Mouse (Mus musculus) telencephalon, adult 2 months (tissue): ENCODE results near the gene Adipoq.
"Not testable (repeated sequence)": the region's sequence is repeated elsewhere in the genome, so short reads cannot be mapped to it uniquely, and the experiment has no call there.

ENCODE experiments used
- DNase-seq: peaks from one replicate; pipeline ENCODE4 v3.0.0-alpha.2; 2011; ENCODE audit warnings: low read depth, low spot score

Gene Adipoq

GRCm38 (mm10) chr16:23159749-23160148, 13.4 kb downstream of the Adipoq start:
- DNase-seq: no peak

GRCm38 (mm10) chr16:23162116-23162515, 15.8 kb downstream of the Adipoq start:
- DNase-seq: no peak

- no peak for DNase-seq
Measured at GRCm38 (mm10) chr16:23164443-23164842, 18.1 kb downstream of the Adipoq start.

GRCm38 (mm10) chr16:23165441-23165840, 19.1 kb downstream of the Adipoq start:
- DNase-seq: no peak

- DNase-seq: no peak
Measured at GRCm38 (mm10) chr16:23166646-23167045, 20.3 kb downstream of the Adipoq start.

- no peak for DNase-seq
Measured at GRCm38 (mm10) chr16:23167079-23167478, 20.7 kb downstream of the Adipoq start.

GRCm38 (mm10) chr16:23170813-23171212, 24.5 kb downstream of the Adipoq start:
- DNase-seq: no peak

GRCm38 (mm10) chr16:23173904-23174303, 27.6 kb downstream of the Adipoq start:
- DNase-seq: no peak

- DNase-seq: no peak
Measured at GRCm38 (mm10) chr16:23174855-23175254, 28.5 kb downstream of the Adipoq start.

- DNase-seq: no peak
Measured at GRCm38 (mm10) chr16:23175956-23176355, 29.6 kb downstream of the Adipoq start.

- no peak for DNase-seq
Measured at GRCm38 (mm10) chr16:23177856-23178255, 31.5 kb downstream of the Adipoq start.

GRCm38 (mm10) chr16:23178796-23179195, 32.5 kb downstream of the Adipoq start:
- DNase-seq: no peak

- DNase-seq: not testable (repeated sequence)
Measured at GRCm38 (mm10) chr16:23179436-23179835, 33.1 kb downstream of the Adipoq start.

- DNase-seq: no peak
Measured at GRCm38 (mm10) chr16:23181054-23181453, 34.7 kb downstream of the Adipoq start.

- no peak for DNase-seq
Measured at GRCm38 (mm10) chr16:23181487-23181886, 35.2 kb downstream of the Adipoq start.

- no peak for DNase-seq
Measured at GRCm38 (mm10) chr16:23181942-23182597, 35.7 kb downstream of the Adipoq start.

- DNase-seq: no peak
Measured at GRCm38 (mm10) chr16:23185824-23186223, 39.5 kb downstream of the Adipoq start.

GRCm38 (mm10) chr16:23186418-23186817, 40.1 kb downstream of the Adipoq start:
- DNase-seq: no peak

- DNase-seq: no peak
Measured at GRCm38 (mm10) chr16:23187983-23188382, 41.6 kb downstream of the Adipoq start.

GRCm38 (mm10) chr16:23189612-23190011, 43.3 kb downstream of the Adipoq start:
- no peak for DNase-seq

GRCm38 (mm10) chr16:23191560-23192242, 45.4 kb downstream of the Adipoq start:
- no peak for DNase-seq

- DNase-seq: no peak
Measured at GRCm38 (mm10) chr16:23195618-23196017, 49.3 kb downstream of the Adipoq start.

- DNase-seq: no peak
Measured at GRCm38 (mm10) chr16:23196296-23196695, 50.0 kb downstream of the Adipoq start.
